Mouse (Mus musculus): ENCODE data around the gene Ror1.

Gene Ror1

DNA sequence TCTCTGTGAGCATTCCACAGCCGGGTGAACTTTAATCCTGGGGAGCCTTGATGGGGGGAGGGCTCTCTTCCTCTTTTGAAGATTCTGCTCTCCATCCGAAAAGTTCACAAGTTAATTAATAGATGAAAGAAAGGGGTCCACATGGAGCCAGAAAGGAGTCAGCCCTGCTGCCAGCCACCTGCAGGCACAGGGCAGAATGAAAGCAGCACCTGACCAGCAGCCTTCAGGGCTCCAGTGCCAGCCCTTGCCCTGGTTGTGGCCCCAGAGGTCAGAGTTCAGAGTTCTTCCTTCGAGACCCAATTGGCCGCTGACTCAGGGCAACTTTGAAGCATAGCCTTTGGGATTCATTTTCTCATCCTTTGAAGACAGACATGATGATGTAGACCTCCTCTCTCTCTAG, 23.1 kb downstream of the Ror1 start:
- no peak for DNase-seq

DNA sequence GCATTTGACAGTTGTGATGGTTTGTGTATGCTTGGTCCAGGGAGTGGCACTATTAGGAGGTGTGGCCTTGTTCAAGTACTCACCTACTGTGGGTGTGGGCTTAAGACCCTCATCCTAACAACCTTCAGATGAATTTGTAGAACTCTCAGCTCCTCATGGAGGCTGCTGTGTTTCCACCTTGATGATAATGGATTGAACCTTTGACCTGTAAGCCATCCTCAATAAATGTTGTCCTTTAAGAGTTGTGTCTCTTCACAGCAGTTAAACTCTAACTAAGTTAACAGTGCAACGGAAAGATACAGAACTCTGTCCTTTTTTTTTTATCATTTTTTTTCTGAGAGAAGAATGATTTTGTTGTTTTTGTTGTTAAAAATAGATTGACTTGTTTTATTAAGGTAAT, 23.8 kb downstream of the Ror1 start:
- no peak for DNase-seq

DNA sequence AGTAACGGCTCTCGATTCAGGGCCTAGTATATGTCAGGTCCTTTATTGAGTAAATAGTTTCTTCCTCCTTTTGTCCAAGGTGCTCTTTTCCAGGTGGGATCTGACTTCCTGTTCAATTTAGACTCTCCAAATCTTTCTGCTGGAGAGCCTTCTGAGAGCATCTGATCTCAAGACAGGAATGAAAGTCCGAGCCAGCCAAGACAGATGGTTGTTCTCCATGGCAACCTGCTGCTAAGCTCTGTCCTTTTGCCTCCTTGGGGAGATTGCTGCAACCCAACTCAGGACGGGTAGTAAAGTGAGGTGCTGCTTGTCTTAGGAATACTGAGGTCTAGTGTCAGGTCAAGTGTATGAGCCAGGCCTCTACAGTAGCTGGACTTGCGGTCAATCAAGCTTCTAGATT, 25.0 kb downstream of the Ror1 start:
- no peak for DNase-seq

GRCm38 (mm10) chr4:100122436-100122835, 26.8 kb downstream of the Ror1 start:
- no peak for DNase-seq

GRCm38 (mm10) chr4:100123519-100123918, 27.9 kb downstream of the Ror1 start:
- no peak for DNase-seq

DNA sequence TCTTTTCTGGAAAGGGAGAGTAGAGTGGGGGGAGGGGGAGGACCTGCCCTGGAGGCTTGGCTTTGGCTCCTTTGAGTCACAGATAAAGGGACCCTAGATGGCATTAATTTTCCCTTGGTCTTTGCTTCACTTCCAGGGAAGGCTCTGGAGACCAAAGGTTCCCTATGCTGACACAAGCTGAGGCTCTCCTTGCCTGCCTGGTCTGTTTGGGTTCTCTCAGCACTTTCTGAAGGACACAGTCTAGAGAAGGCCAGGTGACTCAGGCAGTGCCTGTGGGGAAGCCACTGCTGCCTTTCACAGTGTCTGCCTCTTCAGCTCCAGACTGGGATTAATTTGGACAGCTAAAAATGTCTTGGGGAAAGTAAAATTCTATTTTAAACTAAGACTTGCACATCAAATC, 28.5 kb downstream of the Ror1 start:
- DNase-seq = no peak

- no peak for DNase-seq
These were observed 29.3 kb downstream of the Ror1 start for GRCm38 (mm10) chr4:100124935-100125334.

DNA sequence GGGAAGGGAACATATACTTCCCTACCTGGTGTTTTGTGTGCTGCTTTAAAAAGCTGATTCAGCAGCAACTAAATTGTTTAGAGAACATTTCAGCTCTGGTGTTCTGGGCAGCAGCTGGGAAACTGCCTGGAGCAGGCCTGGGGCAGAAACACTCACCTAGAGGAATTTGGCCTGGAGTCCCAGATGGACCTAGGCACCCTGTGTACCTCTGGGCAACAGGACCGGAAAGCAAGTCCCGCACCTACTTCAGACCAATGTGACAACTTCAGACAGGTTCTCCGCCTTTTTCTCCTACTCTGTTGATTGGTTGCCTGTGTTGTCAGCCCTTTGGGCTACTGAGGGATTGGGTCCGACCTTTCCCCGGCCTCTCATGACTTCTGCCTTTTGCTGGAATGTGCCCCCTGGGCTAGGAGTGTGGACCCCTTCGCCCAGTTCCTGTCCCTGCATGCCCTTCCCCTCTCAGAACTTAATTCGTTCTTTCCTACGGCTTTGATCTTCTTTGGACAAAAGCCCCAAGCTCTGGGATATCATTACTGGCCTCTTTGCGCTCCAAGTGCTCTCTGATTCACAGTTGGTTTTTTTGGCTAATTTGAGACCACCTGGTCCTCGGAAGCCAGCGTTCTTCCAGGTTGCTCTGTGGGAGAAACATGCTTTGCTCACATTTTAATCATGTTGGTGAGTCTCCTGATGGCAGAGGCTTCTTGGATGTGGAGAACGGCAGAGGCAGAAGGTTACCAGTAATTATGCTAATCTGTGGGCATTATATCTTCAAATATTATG, 31.1 kb downstream of the Ror1 start:
- DNase-seq = no peak

DNA sequence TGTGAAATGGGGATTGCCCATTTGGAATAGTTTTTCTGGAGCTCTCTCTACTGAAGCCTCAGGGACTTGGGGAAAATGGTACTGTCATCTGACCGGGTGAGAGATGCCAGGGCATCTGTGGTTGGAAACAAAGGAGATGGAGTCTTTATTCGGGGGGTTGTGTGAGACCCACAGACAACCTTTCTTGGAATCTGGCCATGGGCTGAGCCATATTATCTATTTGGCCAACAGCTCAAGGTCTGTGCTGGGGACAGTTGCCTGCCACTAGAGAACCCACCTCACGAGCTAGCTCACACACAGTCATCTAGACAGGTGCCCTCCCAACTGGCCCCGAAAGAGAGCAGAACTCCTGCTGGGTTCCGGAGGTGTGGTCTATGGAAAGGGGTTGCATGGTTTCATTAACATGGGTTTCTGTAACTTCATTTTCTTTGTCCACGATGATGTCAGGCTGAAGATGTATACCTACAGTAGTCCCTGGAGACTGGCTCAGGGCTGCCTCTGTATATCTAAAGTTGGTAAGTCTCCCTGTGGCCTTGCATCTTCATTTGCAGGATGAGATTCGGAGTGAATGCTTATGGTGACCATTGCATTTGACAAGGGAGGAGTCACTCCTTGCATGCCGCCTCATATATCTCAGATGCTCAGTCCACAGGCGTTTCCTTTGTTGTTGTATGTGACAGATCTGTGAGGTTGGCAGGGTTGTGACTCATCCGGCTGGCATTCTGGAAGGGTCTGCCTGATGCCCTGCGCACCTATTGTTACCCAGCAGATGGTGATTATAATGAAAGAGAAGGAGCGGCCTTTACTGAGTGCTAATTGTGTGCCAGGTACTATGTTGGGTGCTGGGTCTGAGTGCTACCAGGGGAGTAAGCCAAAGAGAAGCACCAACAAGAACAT, 32.7 kb downstream of the Ror1 start:
- no peak for DNase-seq

DNA sequence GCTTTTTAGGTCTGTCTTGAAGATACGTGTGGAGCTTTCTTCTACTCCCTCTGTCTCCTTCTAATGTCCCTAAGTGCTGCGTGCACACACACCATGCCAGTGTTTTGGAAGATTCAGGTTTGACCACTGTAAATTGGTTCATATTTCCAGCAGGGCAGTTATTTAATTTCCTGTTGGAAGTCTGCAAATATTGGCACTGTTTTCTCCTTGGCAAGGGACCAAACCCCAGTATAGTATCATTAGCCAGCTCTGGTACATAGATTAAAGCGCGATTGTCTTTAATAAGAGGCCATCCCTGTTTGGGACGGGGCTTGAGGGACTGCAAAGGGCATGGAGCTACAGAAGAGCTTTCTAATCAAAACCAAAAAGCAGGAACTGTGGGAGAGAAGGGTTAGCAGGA, 33.6 kb downstream of the Ror1 start:
- no peak for DNase-seq

- DNase-seq = no peak
These were observed 35.3 kb downstream of the Ror1 start for GRCm38 (mm10) chr4:100130771-100131475.

DNA sequence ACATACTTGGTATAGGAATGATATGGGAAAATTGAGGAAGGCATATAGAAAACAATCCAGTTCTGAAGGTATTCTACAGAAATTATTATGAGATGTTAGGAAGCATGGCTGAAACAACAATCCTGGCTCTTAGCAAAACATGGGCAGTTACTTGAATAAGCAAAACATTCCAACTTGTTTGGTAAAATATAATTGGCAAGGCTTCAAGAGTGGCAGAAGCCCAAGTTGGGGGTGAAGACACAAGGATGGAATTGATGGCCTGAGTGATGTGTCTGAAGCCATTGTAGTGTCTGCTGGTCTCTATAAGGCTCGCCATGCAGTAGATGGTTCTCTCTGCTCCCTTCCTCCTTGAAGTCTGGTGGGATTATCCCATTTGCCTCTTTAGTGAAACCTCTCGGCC, 35.9 kb downstream of the Ror1 start:
- no peak for DNase-seq

GRCm38 (mm10) chr4:100132261-100132660, 36.7 kb downstream of the Ror1 start:
- no peak for DNase-seq

DNA sequence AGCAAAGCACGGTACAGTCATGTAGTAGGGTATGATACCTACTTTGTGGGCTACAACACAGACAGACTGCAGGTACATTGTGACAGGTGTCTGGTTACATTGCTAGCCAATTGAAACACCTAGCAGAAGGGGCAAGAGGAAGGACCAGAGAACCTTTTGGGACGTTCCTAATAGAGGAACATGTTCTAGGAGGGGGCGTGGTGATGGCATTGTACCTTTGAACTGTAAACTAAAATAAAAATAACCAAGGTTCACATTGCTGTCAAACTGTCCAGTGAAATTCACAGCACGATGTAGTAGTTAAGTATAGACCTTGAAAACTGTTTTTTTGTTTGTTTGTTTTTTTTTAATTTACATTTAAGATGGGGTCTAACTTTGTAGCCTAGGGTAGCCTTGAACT, 40.5 kb downstream of the Ror1 start:
- DNase-seq = no peak

DNA sequence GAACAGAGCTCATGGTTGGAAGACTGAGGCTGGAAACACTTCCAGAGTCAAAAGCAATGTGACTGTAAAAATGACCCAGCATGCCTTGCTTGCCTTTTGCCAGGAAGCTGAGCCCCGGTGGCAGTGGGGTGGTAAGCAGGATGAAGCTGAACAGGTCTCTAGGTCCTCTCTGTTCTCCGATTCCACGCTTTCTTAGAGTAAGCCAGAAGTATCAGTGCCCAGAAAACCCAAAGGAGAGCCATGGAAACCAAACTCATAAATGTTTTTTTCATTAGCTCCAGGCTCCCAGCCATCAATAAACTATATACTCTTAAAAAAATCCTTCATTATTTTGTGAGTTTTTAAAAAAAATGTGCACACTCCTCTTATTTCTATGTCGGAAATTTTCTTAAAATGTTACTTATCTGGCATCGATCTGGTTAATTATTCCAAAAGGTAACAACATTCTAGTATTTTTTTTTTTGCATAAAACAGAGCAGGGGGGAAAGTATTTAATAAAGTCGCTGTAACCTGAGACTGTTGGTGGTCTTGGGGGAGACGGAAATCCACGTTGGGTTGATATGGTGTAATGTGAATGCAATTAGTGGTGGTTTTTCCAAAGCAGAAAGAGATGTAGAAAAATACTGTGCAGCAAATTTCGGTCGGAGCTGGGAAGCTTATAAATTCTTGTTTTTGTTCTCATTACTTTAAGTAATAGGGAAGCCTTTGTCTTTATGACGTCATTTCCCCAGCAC, 41.7 kb downstream of the Ror1 start:
- DNase-seq = no peak

DNA sequence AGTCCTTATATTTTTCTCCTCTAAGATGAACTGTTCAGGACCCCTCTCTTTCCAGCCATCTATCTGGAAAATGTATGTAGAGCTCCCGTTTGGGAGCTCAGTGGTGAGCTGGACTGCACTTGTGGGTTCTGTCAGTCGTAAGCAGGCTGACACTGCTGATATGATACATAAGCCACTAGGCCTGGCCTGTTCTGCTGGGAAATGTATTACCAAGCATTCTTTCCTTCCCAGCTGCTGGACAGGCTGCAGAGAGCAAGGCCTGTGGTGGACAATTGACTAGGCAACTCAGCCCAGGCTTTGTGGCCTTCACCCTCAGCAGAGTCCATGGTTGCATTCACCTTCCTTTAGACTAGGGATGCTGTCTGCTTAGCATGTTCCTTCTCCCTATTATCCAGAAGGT, 46.0 kb downstream of the Ror1 start:
- no peak for DNase-seq

DNA sequence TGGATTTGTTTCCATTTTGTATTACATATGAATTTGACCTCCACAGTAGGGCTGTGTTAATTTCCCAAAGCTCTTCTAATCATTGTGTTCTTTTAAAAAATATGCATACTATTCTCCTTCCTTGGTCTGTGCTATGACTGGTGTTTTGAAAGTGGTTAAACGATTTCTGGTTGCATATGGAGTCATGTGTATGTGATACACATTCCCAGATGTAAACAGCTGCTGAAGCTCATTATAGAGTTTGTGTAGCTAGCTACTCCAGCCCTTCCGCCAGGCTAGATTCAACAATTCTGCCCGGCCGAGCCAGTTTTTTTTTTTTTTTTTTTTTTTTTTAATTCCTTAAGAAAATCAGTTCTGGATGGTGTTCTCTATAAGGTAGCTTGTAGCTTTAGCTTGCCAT, 49.2 kb downstream of the Ror1 start:
- no peak for DNase-seq

GRCm38 (mm10) chr4:100150797-100151196, 55.2 kb downstream of the Ror1 start:
- DNase-seq = no peak

DNA sequence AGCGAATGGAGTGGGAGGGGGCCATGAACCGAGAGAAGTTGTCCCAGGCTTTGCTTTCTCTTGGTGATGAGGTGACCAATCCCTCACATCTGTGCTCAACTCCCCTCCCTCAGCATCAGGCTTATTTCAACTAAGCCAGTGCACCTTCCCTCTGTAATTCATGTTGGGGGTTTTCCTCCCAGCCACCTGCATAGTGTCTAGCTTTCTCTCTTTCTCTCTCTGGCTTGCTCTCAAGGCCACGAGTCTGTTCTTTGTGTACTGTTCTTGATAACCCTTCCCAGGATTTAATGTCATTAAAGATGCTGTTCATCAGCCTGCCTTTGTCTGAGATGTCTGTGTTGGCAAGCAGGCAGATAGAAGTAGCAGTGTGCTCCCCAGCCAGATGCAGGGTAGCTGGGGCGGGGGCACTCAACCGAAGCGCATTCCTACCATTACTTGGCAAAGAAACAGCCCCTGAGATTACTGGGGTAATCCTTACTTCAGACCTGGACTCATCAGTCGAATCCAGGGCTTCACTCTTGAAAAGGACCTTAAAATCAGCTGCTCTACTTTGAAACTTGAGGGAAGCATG, 59.1 kb downstream of the Ror1 start:
- no peak for DNase-seq

GRCm38 (mm10) chr4:100155731-100156130, 60.1 kb downstream of the Ror1 start:
- no peak for DNase-seq

DNA sequence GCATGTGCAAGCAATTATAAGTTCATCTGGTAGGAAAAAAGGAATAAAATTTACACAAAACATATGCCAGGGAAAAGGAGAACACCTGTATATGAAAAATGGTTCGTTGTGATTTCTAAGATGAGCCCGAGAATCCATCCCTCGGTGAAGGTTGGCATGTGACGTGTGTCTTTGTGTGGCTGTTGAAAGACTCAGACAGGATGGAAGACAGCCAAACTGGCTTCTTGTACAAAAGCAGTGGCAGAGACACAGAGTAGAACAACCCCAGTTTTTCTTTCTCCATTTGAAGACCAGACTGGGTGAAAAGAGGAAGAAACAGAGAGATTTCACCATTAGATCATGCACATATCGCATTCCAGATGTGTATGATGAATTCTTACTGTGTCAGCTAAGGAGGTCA, 62.8 kb downstream of the Ror1 start:
- DNase-seq = no peak

GRCm38 (mm10) chr4:100160156-100160555, 64.6 kb downstream of the Ror1 start:
- DNase-seq = no peak

GRCm38 (mm10) chr4:100165790-100166189, 70.2 kb downstream of the Ror1 start:
- no peak for DNase-seq
